Mouse (Mus musculus) kidney, adult 8-10 months (tissue): ENCODE results near the gene Ctsf.
"Not testable (repeated sequence)": the region's sequence is repeated elsewhere in the genome, so short reads cannot be mapped to it uniquely, and the experiment has no call there.

Source experiments
- DNase-seq, 2 experiments: peaks; one replicate each; pipeline ENCODE4 v3.0.0; 2022

Gene Ctsf

DNA sequence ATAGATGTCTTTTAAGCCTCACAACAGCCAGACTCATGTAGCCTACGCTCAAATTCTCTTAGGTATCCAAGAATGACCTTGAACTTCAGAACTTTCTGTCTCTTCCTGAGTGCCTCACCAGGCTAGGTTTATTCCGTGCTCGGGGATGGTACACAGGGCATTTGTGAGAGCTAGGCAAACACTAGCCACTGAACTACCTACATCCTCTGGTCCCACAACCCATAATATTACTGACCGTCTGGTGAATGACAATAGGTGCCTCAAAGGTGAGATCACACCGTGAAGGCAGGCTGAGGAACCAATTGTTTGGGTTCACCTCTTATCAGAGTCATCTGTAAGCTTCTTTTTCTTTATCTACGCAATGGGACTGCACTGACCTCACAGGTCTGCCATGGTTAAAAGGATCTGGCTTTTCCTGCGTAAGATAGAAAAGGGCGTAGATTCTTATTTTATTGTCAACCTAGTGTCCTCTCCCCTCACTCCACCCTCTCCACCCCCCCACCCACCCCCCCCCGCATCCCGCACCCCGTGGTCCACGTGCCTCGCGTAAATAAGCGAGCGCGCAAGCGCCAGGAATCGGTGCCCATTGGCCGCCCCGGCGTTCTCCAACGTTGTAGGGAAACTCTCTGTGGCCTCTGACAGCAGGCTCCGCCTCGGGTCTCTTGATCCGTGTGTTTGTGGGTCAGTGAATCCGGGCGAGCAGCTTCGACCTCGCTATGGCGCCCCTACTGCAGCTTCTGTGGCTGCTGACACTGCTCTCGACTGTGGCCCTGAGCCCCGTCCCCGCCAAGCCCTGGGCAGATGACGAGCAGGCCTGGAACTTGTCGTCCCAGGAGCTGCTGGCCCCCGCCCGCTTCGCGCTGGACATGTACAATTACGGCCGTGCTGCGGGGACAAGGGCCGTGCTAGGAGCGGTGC is at the start of gene Ctsf:
Ctsf (plus strand) TSS at position 579 of the 918 bp plus-strand sequence.
- DNase-seq, result peak; percentile 94

DNA sequence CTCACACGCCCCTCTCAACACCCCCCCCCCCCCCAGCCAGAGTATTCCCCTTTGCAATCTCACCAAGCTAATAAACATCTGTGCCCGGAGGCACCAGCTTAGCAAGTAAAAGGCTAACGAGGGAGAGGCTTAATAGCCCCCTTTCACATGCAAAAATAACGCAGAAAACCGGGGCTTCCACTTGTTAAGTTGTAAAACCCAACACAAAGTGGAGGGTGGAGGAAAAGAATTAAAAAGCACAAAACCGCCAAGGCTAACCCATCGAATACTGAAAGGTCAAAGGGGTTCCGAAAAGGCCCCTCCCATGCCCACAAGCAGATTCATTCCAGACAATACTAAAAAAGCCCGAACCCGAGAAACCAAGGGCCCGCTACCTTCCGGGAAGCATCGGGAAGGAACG is 44.6 kb upstream of the Ctsf start:
- DNase-seq, result no peak

DNA sequence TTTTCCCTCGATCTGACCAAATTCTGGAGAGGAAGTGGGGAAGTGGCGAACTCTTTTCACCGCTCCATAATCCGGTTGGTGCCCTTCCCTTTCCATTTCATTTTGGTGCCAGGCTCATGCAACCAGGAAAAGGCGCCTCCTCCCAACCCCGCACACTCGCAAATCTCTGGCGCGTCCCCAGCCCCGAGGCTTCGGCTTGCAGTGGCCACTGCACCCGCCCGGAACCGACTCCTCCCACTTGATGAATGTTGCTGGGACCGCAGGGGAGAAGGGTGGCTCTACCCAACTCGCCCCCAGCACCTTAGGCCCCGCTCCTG is 44.2 kb upstream of the Ctsf start:
- no peak for DNase-seq

DNA sequence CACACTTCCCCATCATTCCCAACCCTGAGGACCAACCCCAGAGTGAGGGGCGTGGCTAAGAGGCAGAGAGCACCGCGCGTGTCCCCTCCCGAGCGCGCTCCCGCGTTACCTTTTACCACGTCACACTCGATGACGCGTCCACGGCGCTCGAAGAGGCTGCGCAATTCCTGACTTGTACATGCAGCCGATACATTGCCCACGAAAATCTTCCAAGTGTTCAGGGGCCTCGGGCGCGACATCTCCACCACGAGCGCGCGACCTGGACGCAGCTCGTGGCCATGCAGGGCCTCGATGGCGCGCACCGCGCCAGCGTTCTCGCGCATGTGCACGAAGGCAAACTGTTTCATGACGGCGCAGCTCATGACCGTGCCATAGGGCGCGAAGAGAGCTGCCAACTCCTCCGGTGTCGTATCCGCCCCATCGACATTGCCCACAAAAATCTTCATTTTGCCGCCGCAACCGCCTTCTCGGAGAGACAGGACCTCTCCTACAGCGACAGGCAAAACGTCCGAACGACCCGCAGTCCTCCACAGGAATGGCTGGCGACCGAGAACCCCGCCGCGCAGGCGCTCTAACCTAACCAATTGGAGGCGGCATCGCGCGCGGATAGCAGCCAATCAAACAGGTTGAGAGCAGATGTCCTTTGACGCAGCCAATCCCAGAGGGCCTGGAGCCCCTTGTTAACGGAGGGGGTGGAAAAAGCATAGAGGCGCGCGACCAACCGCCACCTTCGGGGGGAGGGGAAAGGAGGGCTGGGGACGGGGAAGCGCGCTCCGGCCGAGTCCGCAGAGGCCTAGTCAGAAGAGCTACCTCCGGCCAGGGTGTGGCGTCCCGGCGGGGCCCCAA is 43.6 kb upstream of the Ctsf start, which contains the start of the genes Gm21992 and Rbm14:
Gm21992 (minus strand) TSS at position 550 of the 846 bp plus-strand sequence.
Rbm14 (minus strand) TSS at position 572 of the 846 bp plus-strand sequence.
- DNase-seq, result peak; percentile 99

DNA sequence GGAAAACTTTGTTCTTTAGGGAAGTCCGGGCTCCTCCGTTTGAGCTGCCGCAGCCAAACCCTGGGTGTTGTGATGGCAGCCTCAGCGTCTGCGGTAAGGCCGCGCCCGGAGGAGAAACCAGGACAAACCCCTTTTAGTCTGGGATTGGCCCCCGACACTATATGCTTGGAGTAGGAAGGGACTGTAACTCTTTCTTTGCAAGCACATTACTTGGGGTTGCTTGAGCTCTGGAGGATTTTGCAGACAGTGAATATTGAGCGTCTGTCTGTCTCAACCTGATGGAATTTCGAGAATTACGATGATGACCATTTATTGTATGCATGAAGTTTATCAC is 43.1 kb upstream of the Ctsf start:
- no peak for DNase-seq

DNA sequence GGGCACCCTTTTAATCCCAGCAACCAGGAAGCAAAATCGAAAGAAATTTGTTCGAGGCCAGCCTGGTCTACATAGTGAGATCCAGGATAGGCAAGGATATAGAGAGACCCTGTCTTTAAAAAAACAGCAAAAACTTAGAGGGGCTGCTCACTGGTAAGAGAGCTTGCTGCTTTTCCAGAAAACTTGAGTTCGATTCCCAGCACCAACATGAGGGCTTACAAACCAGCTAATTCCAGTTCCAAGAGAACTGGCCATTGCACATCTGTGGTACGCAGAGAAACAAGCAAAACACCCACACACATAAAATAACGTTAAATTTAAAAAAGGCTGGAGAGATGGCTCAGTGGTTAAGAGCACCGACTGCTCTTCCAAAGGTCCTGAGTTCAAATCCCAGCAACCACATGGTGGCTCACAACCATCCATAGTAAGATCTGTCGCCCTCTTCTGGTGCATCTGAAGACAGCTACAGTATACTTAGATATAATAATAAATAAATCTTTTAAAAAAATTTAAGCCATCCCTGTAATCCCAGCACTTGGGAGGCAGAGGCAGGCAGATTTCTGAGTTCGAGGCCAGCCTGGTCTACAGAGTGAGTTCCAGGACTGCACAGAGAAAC is 42.5 kb upstream of the Ctsf start:
- DNase-seq, result not testable (repeated sequence)

DNA sequence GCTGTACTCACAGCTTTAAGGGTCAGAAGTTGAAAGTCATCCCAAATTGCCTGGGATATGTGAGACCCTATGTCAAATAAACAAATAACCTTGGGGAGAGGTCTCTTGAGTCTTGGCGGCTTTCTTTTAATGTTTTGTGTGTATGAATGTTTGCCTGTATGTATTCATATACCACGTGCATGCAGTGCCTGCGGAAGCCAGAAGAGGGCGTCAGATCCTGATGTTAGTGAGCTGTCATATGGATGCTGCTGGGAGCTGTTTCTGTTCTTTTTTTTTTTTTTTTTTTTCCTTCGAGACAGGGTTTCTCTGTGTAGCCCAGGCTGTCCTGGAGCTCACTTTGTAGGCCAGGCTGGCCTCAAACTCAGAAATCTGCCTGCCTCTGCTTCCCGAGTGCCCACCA is 41.9 kb upstream of the Ctsf start:
- peak in 1 of 2 experiments; percentile 55 for DNase-seq

DNA sequence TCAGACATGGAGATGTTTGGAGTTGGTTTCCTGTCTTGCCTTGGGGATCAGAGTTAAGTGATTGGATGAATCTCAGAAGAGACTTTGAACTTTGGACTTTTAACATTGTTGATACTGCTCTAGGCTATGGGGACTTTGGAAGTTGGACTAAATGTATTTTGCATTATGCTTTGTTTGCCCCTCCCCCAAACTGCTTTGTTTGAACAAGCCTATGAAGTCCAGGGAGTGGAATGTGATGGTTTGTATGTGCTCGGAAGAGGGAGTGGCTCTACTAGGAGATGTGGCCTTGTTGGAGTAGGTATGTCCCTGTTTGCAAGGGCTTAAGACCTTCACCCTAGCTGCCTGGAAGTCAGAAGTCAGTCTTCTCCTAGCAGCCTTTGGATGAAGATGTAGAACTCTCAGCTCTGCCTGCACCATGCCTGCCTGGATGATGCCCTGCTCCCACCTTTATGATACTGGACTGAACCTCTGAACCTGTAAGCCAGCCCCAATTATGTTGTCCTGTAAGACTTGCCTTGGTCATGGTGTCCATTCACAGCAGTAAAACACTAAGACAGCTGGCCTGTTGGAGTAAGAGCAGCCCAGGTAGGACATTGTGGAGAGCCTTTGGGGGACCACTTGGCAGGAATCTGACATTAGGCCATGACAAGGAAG is 37.6 kb upstream of the Ctsf start:
- DNase-seq, result peak in 1 of 2 experiments; percentile 55

DNA sequence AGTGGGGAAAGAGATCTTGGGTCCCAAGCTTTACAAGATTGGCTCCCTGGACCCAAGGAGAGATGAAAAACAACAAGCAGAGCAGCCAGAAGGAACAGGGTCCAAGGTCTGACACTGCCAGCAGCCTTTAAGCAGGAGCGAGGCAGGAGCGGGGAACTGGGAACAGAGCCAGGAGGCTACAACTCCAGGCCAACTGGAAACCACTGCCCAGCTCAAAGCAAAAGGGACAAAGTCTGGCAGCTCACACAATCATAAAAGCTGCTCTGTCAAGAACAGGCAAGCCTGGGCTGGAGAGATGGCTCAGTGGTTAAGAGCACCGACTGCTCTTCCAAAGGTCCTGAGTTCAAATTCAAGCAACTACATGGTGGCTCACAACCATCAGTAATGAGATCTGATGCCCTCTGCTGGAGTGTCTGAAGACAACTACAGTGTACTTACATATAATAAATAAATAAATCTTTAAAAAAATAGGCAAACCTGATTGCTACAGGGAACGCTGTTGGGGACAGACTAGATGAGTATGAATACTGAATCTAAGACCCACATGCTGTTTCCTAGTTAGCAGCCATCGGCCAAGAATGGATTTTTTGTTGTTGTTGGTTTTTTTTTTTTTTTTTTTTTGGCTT is 34.1 kb upstream of the Ctsf start:
- DNase-seq, result peak; percentile 96

DNA sequence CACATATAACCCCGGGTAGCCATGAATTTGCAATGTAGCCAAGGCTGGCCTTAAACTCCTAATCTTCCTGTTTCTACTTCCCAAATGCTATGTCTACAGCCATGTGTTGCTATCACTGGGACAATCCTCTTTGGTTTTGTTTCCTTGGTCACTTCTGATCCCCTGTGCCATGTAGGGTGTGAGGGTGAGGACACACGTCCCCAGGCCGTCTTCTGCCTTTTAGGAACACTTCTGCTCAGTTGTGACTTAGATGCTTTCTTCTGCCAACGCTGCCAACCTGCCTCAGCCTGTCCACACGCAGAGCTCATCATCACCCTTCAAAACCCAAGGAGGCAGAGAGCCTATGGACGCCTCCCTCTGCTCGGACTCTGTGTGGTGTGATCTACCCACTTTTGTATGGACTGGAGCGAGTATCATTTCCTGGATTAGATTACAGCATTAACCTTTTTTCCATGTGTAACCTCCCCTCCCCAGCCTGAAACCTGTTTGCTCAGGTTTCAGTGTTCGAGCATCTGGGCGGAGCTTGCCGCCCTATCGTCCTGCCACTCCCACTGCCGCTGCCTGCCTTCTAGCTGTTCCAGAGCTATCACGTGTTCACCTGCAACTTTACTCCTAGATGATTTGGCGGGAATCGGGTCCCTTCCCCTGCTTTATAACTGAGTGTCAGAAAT is 26.4 kb upstream of the Ctsf start:
- DNase-seq, result peak; percentile 61 to 73

DNA sequence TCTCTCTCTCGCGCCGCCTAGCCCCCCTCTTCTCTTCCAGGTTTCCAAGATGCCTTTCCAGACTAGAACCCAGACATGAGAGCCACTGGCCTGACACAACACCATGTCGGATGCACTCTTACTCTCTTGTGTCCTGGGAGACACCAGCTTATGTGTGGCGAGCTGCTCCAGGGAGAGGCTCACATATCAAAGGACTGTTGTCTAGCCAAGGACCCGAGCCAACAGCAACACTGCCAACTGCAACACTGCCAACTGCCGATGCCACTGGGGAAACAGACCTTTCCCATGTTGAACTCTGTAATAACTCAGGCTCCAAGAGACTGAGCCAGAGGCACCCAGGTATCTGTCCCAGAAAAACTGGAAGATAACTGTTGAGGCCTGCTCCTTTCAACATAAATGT is 25.8 kb upstream of the Ctsf start:
- peak; percentile 68 to 72 for DNase-seq

DNA sequence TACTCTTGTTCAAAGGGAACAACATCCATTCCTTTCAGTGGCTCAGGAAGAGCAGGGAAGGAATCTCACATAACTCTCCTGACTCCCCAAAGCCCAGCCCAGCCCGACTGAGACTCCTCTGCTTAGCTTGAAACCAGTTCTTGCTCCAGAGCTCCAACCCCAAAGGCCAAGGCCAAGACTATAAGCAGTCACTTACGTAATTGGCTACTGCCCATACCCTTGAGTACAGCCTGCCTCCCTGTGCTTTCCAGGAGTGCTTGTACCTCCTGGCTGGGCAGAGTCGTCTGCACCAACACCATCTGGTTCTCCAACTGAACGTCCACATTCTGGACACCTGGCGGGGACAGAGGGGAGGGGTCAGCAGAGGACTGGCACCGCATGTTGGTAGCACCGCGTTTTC is 21.0 kb upstream of the Ctsf start:
- DNase-seq, result no peak

DNA sequence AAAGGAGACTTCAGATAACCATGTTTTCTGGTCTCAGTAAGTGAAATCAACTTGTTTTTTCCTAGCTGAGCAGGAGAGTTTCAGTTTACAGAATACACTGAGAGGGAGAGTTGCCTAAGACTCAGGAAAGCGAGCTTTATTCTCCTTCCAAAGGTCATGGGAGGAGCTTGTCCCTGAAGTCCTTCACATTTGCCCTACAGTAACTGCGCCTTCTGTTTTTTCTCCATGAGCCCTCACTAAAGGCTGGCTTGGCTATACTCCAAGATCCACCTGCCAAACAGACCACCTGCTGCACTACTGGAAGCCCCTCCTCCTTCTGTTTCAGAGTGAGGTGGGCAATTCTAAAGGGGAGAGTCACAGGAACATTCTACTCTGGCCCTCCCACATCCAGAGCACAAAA is 18.8 kb upstream of the Ctsf start:
- peak; percentile 39 to 72 for DNase-seq

DNA sequence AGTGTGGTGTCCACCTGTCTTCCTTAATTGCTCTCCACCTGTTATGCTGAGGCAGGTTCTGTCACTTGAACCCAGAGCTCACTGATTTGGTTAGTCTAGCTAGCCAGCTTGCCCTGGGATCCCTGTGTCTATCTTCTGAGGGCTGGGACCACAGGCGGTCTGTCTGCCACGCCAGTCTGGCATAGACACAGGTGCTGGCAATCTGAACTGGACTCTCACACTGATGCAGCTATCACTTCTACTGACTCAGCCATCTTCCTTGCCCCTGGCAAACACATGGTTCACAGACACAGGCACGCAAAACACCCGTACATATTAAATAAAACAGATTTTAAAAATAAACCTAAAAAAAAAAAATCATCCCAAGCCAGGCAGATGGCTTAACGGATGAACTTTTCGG is 17.9 kb upstream of the Ctsf start:
- no peak for DNase-seq

DNA sequence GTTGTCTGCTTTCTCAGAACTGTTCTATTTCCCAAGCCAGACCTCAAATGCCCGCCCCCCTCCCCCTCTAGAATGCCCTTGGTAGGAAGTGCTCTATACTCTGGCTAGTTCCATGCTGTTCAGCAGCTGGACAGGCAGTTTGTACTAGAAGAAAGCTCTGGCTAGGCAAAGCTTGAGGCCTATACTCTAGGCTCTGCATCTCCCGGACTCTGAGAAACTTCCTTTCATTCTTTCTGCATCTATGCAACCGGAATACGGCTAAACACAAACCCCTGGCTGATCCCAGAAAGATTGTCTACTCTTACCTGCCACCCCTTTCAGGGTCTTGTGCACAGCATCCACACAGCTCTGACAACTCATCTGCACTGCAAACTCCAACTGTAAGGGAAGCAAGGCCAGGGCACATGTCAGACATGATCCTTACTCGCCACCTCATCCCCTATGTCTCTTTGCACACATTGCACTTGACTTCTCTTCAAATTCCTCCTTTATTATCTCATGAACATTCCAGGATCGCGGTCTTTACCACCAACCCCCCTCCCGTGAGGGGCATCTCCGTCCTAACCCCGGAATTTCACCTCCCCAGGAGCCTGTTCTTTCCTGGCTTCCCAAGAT is 16.3 kb upstream of the Ctsf start:
- no peak for DNase-seq

DNA sequence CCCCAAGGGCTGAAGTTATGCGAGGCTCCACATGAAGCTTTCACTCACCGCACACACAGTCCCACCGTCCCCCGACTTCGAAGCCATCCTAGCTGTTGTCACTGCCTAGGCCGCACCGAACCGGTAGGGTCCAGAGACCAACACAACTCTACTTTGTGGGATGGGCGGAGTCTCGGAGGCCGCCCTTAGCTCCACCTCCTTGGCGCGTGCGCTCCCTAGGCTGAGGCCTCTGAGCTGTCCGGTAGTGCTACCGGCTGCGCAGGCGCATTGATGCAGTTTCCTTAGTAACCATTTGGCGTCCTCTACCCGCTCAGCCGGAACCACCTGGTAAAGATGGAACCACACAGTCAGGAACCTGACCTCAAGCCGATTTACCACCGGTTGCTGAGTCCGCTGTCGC is 15.8 kb upstream of the Ctsf start, which contains the start of the genes Ccs and Ccdc87:
Ccs (minus strand) TSS at position 184 of the 400 bp plus-strand sequence.
Ccdc87 (plus strand) TSS at position 218 of the 400 bp plus-strand sequence.
- DNase-seq, result peak; percentile 98 to 99

DNA sequence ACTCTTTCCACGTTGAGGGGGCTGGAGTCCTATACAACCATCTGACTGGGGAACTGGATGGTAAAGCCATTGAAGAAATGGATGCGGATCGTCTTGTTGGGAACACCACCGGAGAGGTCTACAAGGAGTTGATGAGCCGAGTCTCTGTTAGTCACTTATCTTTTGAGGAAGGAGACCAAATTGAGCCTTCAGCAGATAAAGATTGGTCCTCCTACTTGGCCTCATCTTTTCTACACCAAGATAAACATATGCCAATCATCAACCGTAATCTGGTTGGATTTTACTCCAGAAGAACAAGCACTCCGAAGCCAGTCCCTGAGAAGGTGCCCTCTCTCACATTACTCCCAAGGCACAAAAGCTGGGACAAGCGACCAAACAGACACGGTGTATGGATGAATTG is 14.1 kb upstream of the Ctsf start:
- no peak for DNase-seq

DNA sequence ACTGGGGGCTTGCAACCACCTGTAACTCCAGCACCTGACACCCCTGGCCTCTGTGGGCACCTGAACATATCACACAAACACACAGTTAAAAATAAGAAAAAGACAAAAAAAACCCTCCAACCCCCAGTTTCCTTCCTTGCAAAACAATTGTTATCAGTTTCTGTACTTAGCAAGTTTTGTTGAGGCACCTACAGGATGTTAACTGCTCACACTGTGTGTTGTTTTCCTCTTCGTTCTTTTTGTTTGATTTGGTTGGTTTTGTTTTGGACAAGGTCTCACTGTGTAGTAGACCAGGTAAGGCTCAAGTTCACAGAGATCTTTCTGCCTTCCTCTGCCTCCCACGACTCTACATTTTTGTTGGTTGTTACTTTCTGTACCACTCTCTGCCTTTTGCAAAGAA is 12.3 kb upstream of the Ctsf start:
- no peak for DNase-seq

DNA sequence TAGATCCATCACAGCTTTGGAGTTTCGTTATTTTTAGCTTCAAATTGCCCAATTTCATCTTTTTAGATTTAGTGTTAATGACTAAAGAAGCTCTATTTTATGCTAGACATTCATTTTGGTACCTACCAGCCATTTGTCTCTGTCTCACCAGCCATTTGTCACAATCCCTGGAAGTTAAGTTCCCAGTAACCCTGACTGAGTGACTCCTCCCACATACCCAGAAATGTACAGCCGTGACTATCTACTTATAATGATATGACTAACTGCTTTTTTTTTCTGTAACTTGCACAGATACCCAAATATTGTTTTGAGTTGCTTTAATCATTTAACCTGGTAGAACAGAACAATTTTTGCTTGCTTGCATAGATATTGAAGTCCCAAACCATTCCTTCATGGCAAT is 9.1 kb upstream of the Ctsf start:
- DNase-seq, result no peak

DNA sequence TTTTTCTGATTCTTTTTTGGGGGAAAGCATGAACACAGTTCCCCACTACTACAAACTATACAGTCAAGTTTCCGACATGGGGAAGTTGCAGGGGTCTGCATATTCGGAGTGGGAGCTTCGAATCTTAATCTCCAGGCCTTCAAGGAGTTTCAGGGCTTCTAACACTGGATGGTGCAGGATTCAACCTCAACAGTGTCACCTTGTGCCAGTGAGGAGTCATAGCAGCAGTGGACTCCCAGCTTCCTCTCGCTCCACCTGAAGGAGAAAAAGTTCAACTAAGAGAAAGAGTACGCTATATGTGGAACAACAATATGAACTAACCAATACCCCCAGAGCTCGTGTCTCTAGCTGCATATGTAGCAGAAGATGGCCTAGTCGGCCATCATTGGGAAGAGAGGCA is 7.4 kb upstream of the Ctsf start:
- DNase-seq, result peak; percentile 54 to 63

DNA sequence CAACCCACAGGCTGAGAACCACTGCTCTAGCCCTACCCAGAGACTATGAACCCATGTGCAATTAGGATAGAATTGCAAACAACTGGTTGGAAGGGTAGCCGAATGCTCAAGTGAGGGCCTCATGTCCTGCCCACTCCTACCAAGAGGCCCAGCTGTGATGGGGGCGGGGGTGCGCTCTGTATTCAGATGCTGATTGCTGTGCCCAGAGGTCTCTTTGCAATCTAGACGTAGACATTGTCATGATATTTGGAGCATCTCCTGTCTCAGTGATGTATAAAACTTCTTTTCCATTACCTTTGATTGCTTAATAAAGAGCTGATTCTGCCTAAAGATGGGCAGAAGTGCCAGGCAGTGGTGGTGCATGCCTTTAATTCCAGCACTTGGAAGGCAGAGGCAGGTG is 5.1 kb upstream of the Ctsf start:
- DNase-seq, result no peak
